Mouse (Mus musculus) midbrain, embryonic 14.5 days (tissue): ENCODE data around the gene Robo2. TPM values are rescaled to one million over a fixed set of nuclear protein-coding genes. Genes with fewer than 3 reads are reported as not detected.
A peak's percentile ranks its signal among the peaks of the same experiment; 100 is the strongest.

ENCODE experiments used
- ATAC-seq: fragments of 200-750 bp; cut with Nextera tagmentation; 2 replicates; pipeline ENCODE4 v1.8.0; 2017; ENCODE audit warnings: moderate number of reproducible peaks, moderate library complexity; ENCODE audit not compliant: low FRiP score, low TSS enrichment
- DNase-seq: peaks from one replicate; pipeline ENCODE4 v3.0.0-alpha.2; 2015
- H3K27ac ChIP-seq: fragments of 300-500 bp; sonication (generic); replicated peaks from 2 replicates; pipeline ENCODE4 v1.5.1; 2014; ENCODE audit warnings: mild to moderate bottlenecking, low read depth, low read length, moderate library complexity
- H3K27me3 ChIP-seq: fragments of 300-500 bp; sonication (generic); 2 replicates; pipeline ENCODE4 v1.6.1; 2014; ENCODE audit warnings: low read length, control low read depth, mixed read lengths; ENCODE audit not compliant: control insufficient read depth, insufficient read depth
- H3K36me3 ChIP-seq: fragments of 300-500 bp; sonication (generic); 2 replicates; pipeline ENCODE4 v1.6.1; 2014; ENCODE audit warnings: low read length, control low read depth; ENCODE audit not compliant: control insufficient read depth, insufficient read depth
- H3K4me1 ChIP-seq: fragments of 300-500 bp; sonication (generic); 2 replicates; pipeline ENCODE4 v1.6.1; 2014; ENCODE audit warnings: mild to moderate bottlenecking, antibody characterized with exemption, low read length, control low read depth; ENCODE audit not compliant: control insufficient read depth, insufficient read depth
- H3K4me2 ChIP-seq: fragments of 300-500 bp; sonication (generic); 2 replicates; pipeline ENCODE4 v1.6.1; 2014; ENCODE audit warnings: mild to moderate bottlenecking, low read length, moderate library complexity
- H3K4me3 ChIP-seq: fragments of 300-500 bp; sonication (generic); replicated peaks from 2 replicates; pipeline ENCODE4 v1.5.1; 2014; ENCODE audit warnings: low read depth, low read length
- H3K9ac ChIP-seq: fragments of 300-500 bp; sonication (generic); replicated peaks from 2 replicates; pipeline ENCODE4 v1.6.1; 2014; ENCODE audit warnings: mild to moderate bottlenecking, low read length, moderate library complexity
- H3K9me3 ChIP-seq: fragments of 300-500 bp; sonication (generic); 2 replicates; pipeline ENCODE4 v1.6.1; 2016; ENCODE audit warnings: low read length, control low read depth, mixed read lengths; ENCODE audit not compliant: control insufficient read depth
- WGBS: fragments of 180-500 bp; shearing (Covaris S2); extraction: QIAGEN DNeasy Blood & Tissue Kit; methylation state at CpG from one replicate; pipeline ENCODE4 v1.1.7; 2014; 5-methylcytosine and 5-hydroxymethylcytosine counted together
- polyA plus RNA-seq: library from polyadenylated mRNA; unstranded; fragments of >200 nt; fragmentation: Nextera tagmentation; extraction: Ambion mirVana; gene quantifications from 2 replicates; pipeline ENCODE4 v1.2.1, GENCODE M21; 2014

Robo2 gene
- polyA plus RNA-seq, 1 experiment from 2014 or later: 123 TPM

DNA sequence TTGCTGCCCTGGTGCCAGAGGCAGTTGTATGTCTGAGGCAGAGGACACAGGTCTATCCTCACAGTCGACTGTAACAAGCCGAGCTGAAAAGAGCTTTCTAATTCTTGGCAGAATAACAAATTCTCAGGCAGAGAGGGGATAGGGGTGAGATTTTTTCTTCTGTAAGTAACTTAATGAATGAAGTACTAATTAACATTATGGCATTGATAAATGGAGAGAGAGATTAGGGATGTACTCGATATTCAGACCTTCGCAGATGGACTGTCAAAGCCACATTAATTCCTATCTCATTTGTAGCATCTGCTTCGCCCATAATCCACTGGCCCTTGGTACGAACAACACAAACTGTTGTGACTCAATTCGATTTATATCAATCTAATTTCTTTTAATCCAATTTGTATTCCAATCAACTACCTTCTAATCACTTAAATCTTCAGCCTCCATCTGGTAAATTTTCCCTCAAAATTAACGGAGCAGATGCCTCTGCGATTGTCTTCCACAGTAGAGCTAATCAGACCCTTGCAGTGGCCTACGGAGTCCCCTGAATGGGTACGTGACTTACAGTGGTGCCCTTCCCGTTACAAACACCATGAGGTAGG lies 36.2 kb downstream of the Robo2 start:
- Histone ChIP-seq H3K27ac (no peak overlapping the region), H3K27me3 (no peaks in the 10 kb centered on the region), H3K4me1 (peaks cover 4% of the 10 kb centered on the region; the same call in 1 of the 2 replicates), H3K4me2 (no peak overlapping the region), H3K9ac (no peak overlapping the region), H3K4me3 (no peak overlapping the region), H3K36me3 (no peaks in the 10 kb centered on the region), H3K9me3 (no peaks in the 10 kb centered on the region)
- 46% methylated on average over 12 of the region's 12 CpGs for WGBS
- DNase-seq (peak; percentile 16), ATAC-seq (0 out of 2 replicates have a peak, but pooled peaks have one; percentile 17)

DNA sequence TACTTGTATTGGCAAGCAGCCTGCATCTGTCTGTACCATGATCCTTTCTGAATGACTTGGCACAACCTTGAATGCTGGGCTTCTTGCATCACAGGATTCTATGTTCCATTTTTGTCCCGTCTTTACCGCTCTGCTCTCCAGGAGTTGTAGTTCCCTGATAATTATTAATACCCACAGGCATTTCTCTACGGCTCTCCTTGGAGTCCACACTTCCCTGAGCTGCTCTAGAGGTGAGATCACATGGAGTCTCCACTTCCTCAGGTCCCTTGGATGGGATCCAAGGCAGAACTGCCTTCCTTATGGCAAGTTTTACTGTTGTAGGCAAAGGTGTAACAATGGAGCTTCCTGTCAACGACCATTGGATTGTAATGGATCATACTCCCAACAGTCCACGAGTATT lies 37.1 kb downstream of the Robo2 start:
- Histone ChIP-seq H3K4me3 (no peak overlapping the region), H3K27me3 (no peaks in the 10 kb centered on the region), H3K9me3 (no peaks in the 10 kb centered on the region), H3K36me3 (no peaks in the 10 kb centered on the region), H3K4me2 (no peak overlapping the region), H3K4me1 (peaks cover 4% of the 10 kb centered on the region; the same call in 1 of the 2 replicates), H3K9ac (no peak overlapping the region), H3K27ac (no peak overlapping the region)
- DNase-seq (no peak), ATAC-seq (no peak)
- WGBS: 86% methylated on average over 5 of the region's 5 CpGs

DNA sequence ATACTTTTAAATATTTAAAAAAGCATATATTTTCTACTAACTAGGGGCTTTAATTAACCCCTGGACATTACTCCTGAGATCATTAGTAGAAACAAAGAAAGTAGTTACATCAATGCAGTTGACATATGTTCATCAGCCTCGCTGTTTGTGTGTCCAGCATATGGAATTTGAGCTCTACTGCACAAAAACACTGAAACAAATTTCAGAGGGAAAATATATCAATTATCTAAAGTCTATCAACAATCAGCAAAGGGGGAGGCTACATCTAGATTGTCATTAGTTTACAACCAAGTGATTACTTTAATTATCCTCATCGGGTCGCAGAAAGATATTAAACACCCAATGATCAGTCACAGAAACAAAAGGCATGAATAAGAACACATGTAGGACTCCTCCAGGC lies 38.2 kb downstream of the Robo2 start:
- Histone ChIP-seq H3K27ac (no peak overlapping the region), H3K27me3 (no peaks in the 10 kb centered on the region), H3K36me3 (no peaks in the 10 kb centered on the region), H3K4me3 (no peak overlapping the region), H3K9ac (no peak overlapping the region), H3K4me1 (peaks cover 4% of the 10 kb centered on the region; the same call in 1 of the 2 replicates), H3K9me3 (no peaks in the 10 kb centered on the region), H3K4me2 (no peak overlapping the region)
- WGBS: 92% methylated on average over 3 of the region's 3 CpGs
- ATAC-seq (no peak), DNase-seq (no peak)

DNA sequence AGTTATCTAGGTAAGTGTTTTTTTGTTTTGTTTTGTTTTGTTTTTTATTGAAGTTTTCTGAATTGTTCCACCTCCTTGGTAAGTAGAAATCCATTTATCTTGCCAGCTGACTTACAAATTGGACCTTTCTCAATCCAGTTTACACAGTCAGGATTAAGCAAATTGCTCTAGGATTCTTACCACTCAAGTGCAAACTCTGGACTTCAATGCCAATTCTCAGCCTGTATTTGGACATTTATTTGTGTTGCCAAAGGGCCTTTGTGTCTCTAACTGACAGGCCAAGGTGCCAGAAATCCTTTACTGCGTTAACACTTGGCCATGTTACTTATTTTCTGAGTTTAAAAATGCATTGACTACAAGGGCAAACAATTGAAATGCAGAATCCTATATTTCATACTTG lies 38.7 kb downstream of the Robo2 start:
- Histone ChIP-seq H3K4me3 (no peak overlapping the region), H3K27me3 (no peaks in the 10 kb centered on the region), H3K36me3 (no peaks in the 10 kb centered on the region), H3K4me1 (peaks cover 4% of the 10 kb centered on the region; the same call in 1 of the 2 replicates), H3K27ac (no peak overlapping the region), H3K4me2 (no peak overlapping the region), H3K9ac (no peak overlapping the region), H3K9me3 (no peaks in the 10 kb centered on the region)
- ATAC-seq (no peak), DNase-seq (no peak)
- WGBS: 60% methylated on average over 1 of the region's 1 CpGs

DNA sequence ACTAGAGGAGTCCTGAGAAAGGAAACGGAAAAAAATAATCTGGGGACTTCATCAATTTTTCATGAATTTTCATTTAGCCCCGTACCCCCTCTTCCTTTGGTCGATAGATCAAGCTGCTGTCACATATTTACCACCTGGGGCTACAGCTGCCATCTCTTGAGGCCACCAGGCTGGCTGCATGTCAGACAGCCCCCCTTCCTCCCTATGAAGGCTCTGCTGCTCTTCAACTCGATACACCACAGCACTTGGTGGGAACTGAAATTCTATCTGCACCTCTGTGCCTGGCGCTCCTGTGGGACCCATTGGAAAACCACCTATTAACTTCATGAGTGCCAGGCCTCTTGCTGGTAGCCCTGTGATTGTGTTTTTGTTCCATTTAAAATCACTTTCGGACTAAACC lies 63.2 kb downstream of the Robo2 start:
- Histone ChIP-seq H3K9ac (no peak overlapping the region), H3K27me3 (no peaks in the 10 kb centered on the region), H3K4me3 (no peak overlapping the region), H3K36me3 (0 out of 2 replicates have a peak, but pooled peaks cover 4% of the 10 kb centered on the region), H3K4me1 (no peaks in the 10 kb centered on the region), H3K9me3 (no peaks in the 10 kb centered on the region), H3K27ac (no peak overlapping the region), H3K4me2 (no peak overlapping the region)
- no peak for DNase-seq
- 62% methylated on average over 6 of the region's 6 CpGs for WGBS
- no peak for ATAC-seq

DNA sequence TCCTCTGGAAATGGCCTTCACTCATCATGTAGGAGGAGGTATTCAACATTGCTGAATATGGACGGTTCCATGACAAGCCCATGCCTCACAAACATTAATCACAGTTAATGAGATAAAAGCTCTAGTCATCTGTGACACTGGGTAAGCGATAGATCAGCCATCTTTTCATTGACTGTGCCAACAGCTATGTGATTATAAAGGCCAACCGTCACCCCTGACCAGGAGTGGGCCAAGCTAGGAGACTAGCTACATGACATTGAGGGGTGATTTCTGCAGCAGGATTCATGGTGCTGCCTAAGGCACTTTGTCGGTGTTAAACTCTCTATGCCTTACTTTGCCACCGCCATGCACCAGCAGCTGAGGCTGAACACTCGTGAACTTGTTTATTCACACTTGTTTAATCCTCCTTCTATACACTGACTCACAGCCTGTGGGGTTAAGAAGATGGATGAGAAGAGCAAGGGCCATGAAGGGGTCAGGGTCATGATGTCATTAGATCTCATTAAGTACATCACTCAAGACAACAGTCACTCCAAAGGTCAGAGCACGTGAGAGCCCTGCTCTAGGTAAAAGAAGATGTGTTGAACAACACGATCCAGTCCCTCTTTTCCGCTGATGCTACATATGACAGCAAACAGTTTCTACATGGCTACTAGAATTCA lies 72.5 kb downstream of the Robo2 start:
- no peak for ATAC-seq
- H3K4me2 ChIP-seq: no peak overlapping the region
- 78% methylated on average over 9 of the region's 9 CpGs for WGBS

DNA sequence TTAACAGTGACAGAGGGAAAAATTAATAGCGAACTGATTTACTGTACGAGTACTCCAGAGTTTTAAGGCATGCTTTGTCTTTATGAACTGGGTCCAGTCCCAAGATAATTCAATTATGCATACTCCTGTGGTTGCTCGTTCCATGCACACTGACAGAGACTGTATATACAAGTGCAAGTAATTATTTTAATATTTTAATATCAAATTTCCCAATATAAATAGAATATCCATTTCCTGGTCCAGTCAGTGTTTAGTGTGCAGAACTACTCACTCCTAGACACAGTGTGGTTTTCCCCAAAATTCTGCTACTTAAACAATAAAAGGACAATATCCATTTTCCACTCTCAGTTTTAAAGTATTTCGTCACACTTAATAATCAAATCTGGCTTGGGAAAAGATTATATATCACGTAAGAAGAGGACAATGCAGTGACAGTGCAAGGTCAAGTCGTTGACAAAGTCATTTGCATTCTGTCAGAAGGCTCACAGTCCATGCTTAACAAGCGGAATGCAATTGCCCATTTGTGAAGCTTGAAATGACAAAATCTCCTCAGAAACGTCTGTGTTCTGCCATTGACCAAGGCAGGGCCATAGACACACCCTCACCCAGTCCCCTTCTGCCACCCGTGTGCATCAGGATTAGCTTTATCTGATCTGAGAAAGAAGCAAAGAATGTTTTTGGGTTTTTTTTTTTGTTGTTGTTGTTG lies 89.8 kb downstream of the Robo2 start:
- DNase-seq: peak; percentile 13
- no peak overlapping the region for H3K27ac ChIP-seq
- H3K4me3 ChIP-seq: no peak overlapping the region
- WGBS: 36% methylated on average over 9 of the region's 9 CpGs
- H3K27me3 ChIP-seq: no peaks in the 10 kb centered on the region
- no peak overlapping the region for H3K9ac ChIP-seq
- ATAC-seq: no peak
- H3K4me2 ChIP-seq: no peak overlapping the region
- no peaks in the 10 kb centered on the region for H3K36me3 ChIP-seq
- 0 out of 2 replicates have a peak, but pooled peaks cover 10% of the 10 kb centered on the region for H3K4me1 ChIP-seq
- no peaks in the 10 kb centered on the region for H3K9me3 ChIP-seq

More for the DNA sequence above, 72.5 kb downstream of the Robo2 start:
- H3K9me3 ChIP-seq: no peaks in the 10 kb centered on the region
- H3K4me1 ChIP-seq: no peaks in the 10 kb centered on the region
- DNase-seq: no peak
- H3K27ac ChIP-seq: no peak overlapping the region
- H3K9ac ChIP-seq: no peak overlapping the region
- H3K36me3 ChIP-seq: no peaks in the 10 kb centered on the region
- no peaks in the 10 kb centered on the region for H3K27me3 ChIP-seq
- H3K4me3 ChIP-seq: no peak overlapping the region

DNA sequence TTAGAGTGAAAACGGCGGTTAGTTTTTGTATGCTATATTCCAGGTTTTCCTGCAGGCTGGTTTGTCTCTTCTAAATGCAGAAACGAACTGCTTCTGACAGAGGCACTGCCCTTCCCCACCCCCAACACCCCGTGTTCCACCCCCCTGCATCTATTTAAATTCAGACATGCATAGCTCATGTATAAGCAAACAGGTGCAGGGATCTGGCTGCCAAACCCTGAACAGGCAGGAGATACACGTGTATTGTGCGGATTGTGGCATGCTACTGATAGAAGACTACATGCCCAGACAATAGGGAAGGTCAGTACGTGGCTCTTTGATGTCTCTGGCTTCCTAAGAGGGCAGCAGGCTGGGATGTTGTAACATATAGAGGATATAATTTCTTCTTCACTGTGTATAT lies 95.5 kb downstream of the Robo2 start:
- H3K4me2 ChIP-seq: peak overlapping the region; percentile 11; the same call in 1 of the 2 replicates
- no peaks in the 10 kb centered on the region for H3K27me3 ChIP-seq
- H3K36me3 ChIP-seq: no peaks in the 10 kb centered on the region
- 40% methylated on average over 7 of the region's 7 CpGs for WGBS
- H3K4me1 ChIP-seq: peaks cover 19% of the 10 kb centered on the region; the same call in 1 of the 2 replicates
- no peak overlapping the region for H3K9ac ChIP-seq
- ATAC-seq (no peak), DNase-seq (peak; percentile 57)
- no peak overlapping the region for H3K27ac ChIP-seq
- H3K9me3 ChIP-seq: no peaks in the 10 kb centered on the region
- no peak overlapping the region for H3K4me3 ChIP-seq
